Mouse (Mus musculus): Measurements from ENCODE around the gene Uap1l1. TPM values are rescaled to one million over a fixed set of nuclear protein-coding genes. Genes with fewer than 3 reads are reported as not detected.

Gene Uap1l1
- polyA plus RNA-seq, 1 experiment from 2014 or later = 25.0 TPM

- Histone ChIP-seq H3K27ac (ENCODE audit: low read depth, low read length) (no peak overlapping the region), H3K36me3 (ENCODE audit: control insufficient read depth, insufficient read depth, low read length) (no peaks in the 10 kb centered on the region), H3K9ac (ENCODE audit: low read depth, low read length) (no peak overlapping the region), H3K9me3 (ENCODE audit: control insufficient read depth, low read length) (no peaks in the 10 kb centered on the region), H3K4me1 (ENCODE audit: control insufficient read depth, insufficient read depth, low read length) (peaks cover 17% of the 10 kb centered on the region; the same call in 1 of the 2 replicates), H3K4me2 (replicated peaks; ENCODE audit: low read depth, low read length) (no peak overlapping the region), H3K4me3 (ENCODE audit: low read length) (no peak overlapping the region), H3K27me3 (ENCODE audit: control insufficient read depth, insufficient read depth, low read length) (peaks cover 75% of the 10 kb centered on the region)
- WGBS = 91% methylated on average over 7 of the region's 7 CpGs
- no peak for ATAC-seq (ENCODE audit: low FRiP score, low TSS enrichment)
Observed at GRCm38 (mm10) chr2:25398065-25398464, 32.6 kb upstream of the Uap1l1 start.

- H3K4me1 ChIP-seq (ENCODE audit: control insufficient read depth, insufficient read depth, low read length) = peaks cover 17% of the 10 kb centered on the region; the same call in 1 of the 2 replicates
- H3K27ac ChIP-seq (ENCODE audit: low read depth, low read length) = no peak overlapping the region
- no peaks in the 10 kb centered on the region for H3K36me3 ChIP-seq (ENCODE audit: control insufficient read depth, insufficient read depth, low read length)
- H3K27me3 ChIP-seq (ENCODE audit: control insufficient read depth, insufficient read depth, low read length) = peaks cover 65% of the 10 kb centered on the region
- no peak overlapping the region for H3K4me2 ChIP-seq (replicated peaks; ENCODE audit: low read depth, low read length)
- ATAC-seq (ENCODE audit: low FRiP score, low TSS enrichment) = no peak
- no peak overlapping the region for H3K9ac ChIP-seq (ENCODE audit: low read depth, low read length)
- H3K9me3 ChIP-seq (ENCODE audit: control insufficient read depth, low read length) = no peaks in the 10 kb centered on the region
- 28% methylated on average over 1 of the region's 1 CpGs for WGBS
- no peak overlapping the region for H3K4me3 ChIP-seq (ENCODE audit: low read length)
Observed at GRCm38 (mm10) chr2:25397010-25397409, 31.5 kb upstream of the Uap1l1 start.

- ATAC-seq (ENCODE audit: low FRiP score, low TSS enrichment) = no peak
- H3K9ac ChIP-seq (ENCODE audit: low read depth, low read length) = no peak overlapping the region
- 27% methylated on average over 3 of the region's 3 CpGs for WGBS
- H3K4me2 ChIP-seq (replicated peaks; ENCODE audit: low read depth, low read length) = peak overlapping the region; percentile 71
- peak overlapping the region; percentile 45; the same call in 1 of the 2 replicates for H3K4me3 ChIP-seq (ENCODE audit: low read length)
- H3K36me3 ChIP-seq (ENCODE audit: control insufficient read depth, insufficient read depth, low read length) = no peaks in the 10 kb centered on the region
- no peak overlapping the region for H3K27ac ChIP-seq (ENCODE audit: low read depth, low read length)
- H3K9me3 ChIP-seq (ENCODE audit: control insufficient read depth, low read length) = no peaks in the 10 kb centered on the region
- peaks cover 62% of the 10 kb centered on the region for H3K27me3 ChIP-seq (ENCODE audit: control insufficient read depth, insufficient read depth, low read length)
- H3K4me1 ChIP-seq (ENCODE audit: control insufficient read depth, insufficient read depth, low read length) = peaks cover 17% of the 10 kb centered on the region; the same call in 1 of the 2 replicates
Observed at GRCm38 (mm10) chr2:25396597-25396983, 31.1 kb upstream of the Uap1l1 start.

- peak within 1 kb of the TSS; percentile 45 for H3K4me3 ChIP-seq (ENCODE audit: low read length)
- H3K9ac ChIP-seq (ENCODE audit: low read depth, low read length) = peak within 1 kb of the TSS; percentile 7; the same call in 1 of the 2 replicates
- H3K4me1 ChIP-seq (ENCODE audit: control insufficient read depth, insufficient read depth, low read length) = peaks cover 17% of the 10 kb centered on the region; the same call in 1 of the 2 replicates
- H3K9me3 ChIP-seq (ENCODE audit: control insufficient read depth, low read length) = no peaks in the 10 kb centered on the region
- no peak within 1 kb of the TSS for H3K27ac ChIP-seq (ENCODE audit: low read depth, low read length)
- peak; percentile 51 for ATAC-seq (ENCODE audit: low FRiP score, low TSS enrichment)
- peaks cover 58% of the 10 kb centered on the region for H3K27me3 ChIP-seq (ENCODE audit: control insufficient read depth, insufficient read depth, low read length)
- H3K4me2 ChIP-seq (replicated peaks; ENCODE audit: low read depth, low read length) = peak within 1 kb of the TSS; percentile 71
- under 1% methylated on average over 57 of the region's 57 CpGs for WGBS
- no peaks in the 10 kb centered on the region for H3K36me3 ChIP-seq (ENCODE audit: control insufficient read depth, insufficient read depth, low read length)
Observed at GRCm38 (mm10) chr2:25395721-25396596, 30.5 kb upstream of the Uap1l1 start, which contains the start of gene Entpd2. Gene Entpd2, plus strand, starts transcription at chr2:25395874.

GRCm38 (mm10) chr2:25394281-25395221 is 29.1 kb upstream of the Uap1l1 start:
- no peak for ATAC-seq (ENCODE audit: low FRiP score, low TSS enrichment)

GRCm38 (mm10) chr2:25391266-25391665 is 25.8 kb upstream of the Uap1l1 start:
- Histone ChIP-seq H3K27me3 (ENCODE audit: control insufficient read depth, insufficient read depth, low read length) (peaks cover 19% of the 10 kb centered on the region; the same call in 1 of the 2 replicates), H3K9me3 (ENCODE audit: control insufficient read depth, low read length) (no peaks in the 10 kb centered on the region), H3K9ac (ENCODE audit: low read depth, low read length) (no peak overlapping the region), H3K27ac (ENCODE audit: low read depth, low read length) (no peak overlapping the region), H3K4me1 (ENCODE audit: control insufficient read depth, insufficient read depth, low read length) (peaks cover 17% of the 10 kb centered on the region; the same call in 1 of the 2 replicates), H3K4me3 (ENCODE audit: low read length) (no peak overlapping the region), H3K36me3 (ENCODE audit: control insufficient read depth, insufficient read depth, low read length) (no peaks in the 10 kb centered on the region), H3K4me2 (replicated peaks; ENCODE audit: low read depth, low read length) (no peak overlapping the region)
- ATAC-seq (ENCODE audit: low FRiP score, low TSS enrichment) = no peak
- 73% methylated on average over 5 of the region's 5 CpGs for WGBS

More at GRCm38 (mm10) chr2:25394281-25395221, 29.1 kb upstream of the Uap1l1 start:
- no peaks in the 10 kb centered on the region for H3K36me3 ChIP-seq (ENCODE audit: control insufficient read depth, insufficient read depth, low read length)
- no peak overlapping the region for H3K4me2 ChIP-seq (replicated peaks; ENCODE audit: low read depth, low read length)
- WGBS = 42% methylated on average over 3 of the region's 3 CpGs
- H3K4me1 ChIP-seq (ENCODE audit: control insufficient read depth, insufficient read depth, low read length) = peaks cover 17% of the 10 kb centered on the region; the same call in 1 of the 2 replicates
- H3K27ac ChIP-seq (ENCODE audit: low read depth, low read length) = no peak overlapping the region
- H3K27me3 ChIP-seq (ENCODE audit: control insufficient read depth, insufficient read depth, low read length) = peaks cover 44% of the 10 kb centered on the region
- H3K4me3 ChIP-seq (ENCODE audit: low read length) = no peak overlapping the region
- no peak overlapping the region for H3K9ac ChIP-seq (ENCODE audit: low read depth, low read length)
- H3K9me3 ChIP-seq (ENCODE audit: control insufficient read depth, low read length) = no peaks in the 10 kb centered on the region

GRCm38 (mm10) chr2:25384492-25384891 is 19.0 kb upstream of the Uap1l1 start:
- no peak overlapping the region for H3K9ac ChIP-seq (ENCODE audit: low read depth, low read length)
- no peak for ATAC-seq (ENCODE audit: low FRiP score, low TSS enrichment)
- H3K4me2 ChIP-seq (replicated peaks; ENCODE audit: low read depth, low read length) = no peak overlapping the region
- H3K4me1 ChIP-seq (ENCODE audit: control insufficient read depth, insufficient read depth, low read length) = no peaks in the 10 kb centered on the region
- 77% methylated on average over 5 of the region's 5 CpGs for WGBS
- H3K9me3 ChIP-seq (ENCODE audit: control insufficient read depth, low read length) = no peaks in the 10 kb centered on the region
- H3K36me3 ChIP-seq (ENCODE audit: control insufficient read depth, insufficient read depth, low read length) = no peaks in the 10 kb centered on the region
- H3K27ac ChIP-seq (ENCODE audit: low read depth, low read length) = no peak overlapping the region
- H3K27me3 ChIP-seq (ENCODE audit: control insufficient read depth, insufficient read depth, low read length) = no peaks in the 10 kb centered on the region
- H3K4me3 ChIP-seq (ENCODE audit: low read length) = no peak overlapping the region

- H3K4me2 ChIP-seq (replicated peaks; ENCODE audit: low read depth, low read length) = no peak overlapping the region
- no peaks in the 10 kb centered on the region for H3K27me3 ChIP-seq (ENCODE audit: control insufficient read depth, insufficient read depth, low read length)
- ATAC-seq (ENCODE audit: low FRiP score, low TSS enrichment) = no peak
- H3K9me3 ChIP-seq (ENCODE audit: control insufficient read depth, low read length) = no peaks in the 10 kb centered on the region
- 76% methylated on average over 4 of the region's 4 CpGs for WGBS
- no peak overlapping the region for H3K4me3 ChIP-seq (ENCODE audit: low read length)
- no peak overlapping the region for H3K9ac ChIP-seq (ENCODE audit: low read depth, low read length)
- H3K4me1 ChIP-seq (ENCODE audit: control insufficient read depth, insufficient read depth, low read length) = peaks cover 16% of the 10 kb centered on the region
- peaks cover 32% of the 10 kb centered on the region for H3K36me3 ChIP-seq (ENCODE audit: control insufficient read depth, insufficient read depth, low read length)
- H3K27ac ChIP-seq (ENCODE audit: low read depth, low read length) = no peak overlapping the region
Observed at GRCm38 (mm10) chr2:25376589-25376988, 11.1 kb upstream of the Uap1l1 start.

Data from kidney, embryonic 14.5 days (tissue).